Mouse (Mus musculus): ENCODE data around the gene Celf2.

Celf2 gene

GRCm38 (mm10) chr2:6872894-6873255 is 636.5 kb downstream of the Celf2 start:
- DNase-seq (ENCODE audit: low read depth in 2 of 2, low spot score in 2 of 2), result peak; percentile 12

GRCm38 (mm10) chr2:6872131-6872893 is 637.1 kb downstream of the Celf2 start:
- peak; percentile 19 to 28 for DNase-seq (ENCODE audit: low read depth in 2 of 2, low spot score in 2 of 2)

- DNase-seq (ENCODE audit: low read depth in 2 of 2, low spot score in 2 of 2), result peak in 1 of 2 experiments; percentile 1
Observed at GRCm38 (mm10) chr2:6871281-6872130, 637.9 kb downstream of the Celf2 start.

- DNase-seq (ENCODE audit: low read depth in 2 of 2, low spot score in 2 of 2), result no peak
Observed at GRCm38 (mm10) chr2:6869956-6870710, 639.2 kb downstream of the Celf2 start.

- no peak for DNase-seq (ENCODE audit: low read depth in 2 of 2, low spot score in 2 of 2)
Observed at GRCm38 (mm10) chr2:6867297-6867696, 642.1 kb downstream of the Celf2 start.

- no peak for DNase-seq (ENCODE audit: low read depth in 2 of 2, low spot score in 2 of 2)
Observed at GRCm38 (mm10) chr2:6865785-6866184, 643.6 kb downstream of the Celf2 start.

- DNase-seq (ENCODE audit: low read depth in 2 of 2, low spot score in 2 of 2), result no peak
Observed at GRCm38 (mm10) chr2:6850102-6850644, 659.2 kb downstream of the Celf2 start.

- DNase-seq (ENCODE audit: low read depth in 2 of 2, low spot score in 2 of 2), result no peak
Observed at GRCm38 (mm10) chr2:6849388-6849787, 660.0 kb downstream of the Celf2 start.

- no peak for DNase-seq (ENCODE audit: low read depth in 2 of 2, low spot score in 2 of 2)
Observed at GRCm38 (mm10) chr2:6830021-6830420, 679.3 kb downstream of the Celf2 start.

- no peak for DNase-seq (ENCODE audit: low read depth in 2 of 2, low spot score in 2 of 2)
Observed at GRCm38 (mm10) chr2:6827583-6827982, 681.8 kb downstream of the Celf2 start.

- no peak for DNase-seq (ENCODE audit: low read depth in 2 of 2, low spot score in 2 of 2)
Observed at GRCm38 (mm10) chr2:6823021-6823420, 686.3 kb downstream of the Celf2 start.

- no peak for DNase-seq (ENCODE audit: low read depth in 2 of 2, low spot score in 2 of 2)
Observed at GRCm38 (mm10) chr2:6821593-6821992, 687.8 kb downstream of the Celf2 start.

GRCm38 (mm10) chr2:6815281-6815680 is 694.1 kb downstream of the Celf2 start:
- DNase-seq (ENCODE audit: low read depth in 2 of 2, low spot score in 2 of 2), result no peak

- DNase-seq (ENCODE audit: low read depth in 2 of 2, low spot score in 2 of 2), result no peak
Observed at GRCm38 (mm10) chr2:6808736-6809135, 700.6 kb downstream of the Celf2 start.

- no peak for DNase-seq (ENCODE audit: low read depth in 2 of 2, low spot score in 2 of 2)
Observed at GRCm38 (mm10) chr2:6796754-6797153, 712.6 kb downstream of the Celf2 start.

GRCm38 (mm10) chr2:6795995-6796588 is 713.3 kb downstream of the Celf2 start:
- no peak for DNase-seq (ENCODE audit: low read depth in 2 of 2, low spot score in 2 of 2)

GRCm38 (mm10) chr2:6794858-6795257 is 714.5 kb downstream of the Celf2 start:
- DNase-seq (ENCODE audit: low read depth in 2 of 2, low spot score in 2 of 2), result no peak

- DNase-seq (ENCODE audit: low read depth in 2 of 2, low spot score in 2 of 2), result no peak
Observed at GRCm38 (mm10) chr2:6790876-6791275, 718.5 kb downstream of the Celf2 start.

- peak in 1 of 2 experiments; percentile 4 for DNase-seq (ENCODE audit: low read depth in 2 of 2, low spot score in 2 of 2)
Observed at GRCm38 (mm10) chr2:6786494-6787144, 722.7 kb downstream of the Celf2 start.

- no peak for DNase-seq (ENCODE audit: low read depth in 2 of 2, low spot score in 2 of 2)
Observed at GRCm38 (mm10) chr2:6770214-6770613, 739.1 kb downstream of the Celf2 start.
